Mouse (Mus musculus) heart, adult 2 months (tissue): ENCODE results near the gene Rbms1.

Source experiments
- CTCF ChIP-seq: fragments of 200-600 bp; IDR thresholded peaks from 2 replicates; pipeline ENCODE4 v1.8.1; 2022; ENCODE audit warnings: antibody characterized with exemption, mild to moderate bottlenecking, moderate library complexity
- EP300 ChIP-seq: fragments of 200-500 bp; IDR thresholded peaks from 2 replicates; pipeline ENCODE4 v1.6.1; 2011; ENCODE audit warnings: low read depth, low read length, control low read depth; ENCODE audit not compliant: insufficient read depth
- POLR2A ChIP-seq: fragments of 200-500 bp; IDR thresholded peaks from 2 replicates; pipeline ENCODE4 v1.6.1; 2011; ENCODE audit warnings: mild to moderate bottlenecking, low read depth, low read length, control low read depth; ENCODE audit not compliant: insufficient read depth

DNA sequence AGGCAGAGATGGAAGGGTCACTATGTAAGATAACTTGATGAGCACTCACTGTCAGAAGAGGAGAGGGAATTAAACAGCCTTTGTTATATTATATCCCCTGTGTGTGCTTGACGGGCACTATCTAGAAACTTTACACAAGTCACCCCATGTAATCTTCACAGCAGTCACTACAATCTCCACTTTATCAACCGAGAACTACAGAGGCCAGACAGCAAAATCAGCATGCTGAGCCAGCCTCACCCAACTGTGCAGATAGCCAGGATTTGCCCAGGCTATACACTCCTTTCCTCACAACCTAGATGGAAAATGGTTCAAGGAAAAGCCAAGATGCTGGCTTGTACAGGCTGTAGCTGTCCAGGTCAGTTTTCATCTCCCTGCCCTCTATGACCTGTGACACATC lies 146.7 kb downstream of the Rbms1 start:
- no peak for TF ChIP-seq CTCF
- TF ChIP-seq POLR2A = no peak
- no peak for TF ChIP-seq EP300
